Mouse (Mus musculus) MEL (cell line): ENCODE results near the gene Bhmt2. TPM values are rescaled to one million over a fixed set of nuclear protein-coding genes. Genes with fewer than 3 reads are reported as not detected.
A peak's percentile ranks its signal among the peaks of the same experiment; 100 is the strongest.

Experiments
- DNase-seq: peaks from one replicate; pipeline ENCODE4 v3.0.0; 2011; ENCODE audit warnings: low read depth, low spot score
- H3K27ac ChIP-seq: 2 replicates; pipeline ENCODE4 v1.5.1; 2012; ENCODE audit warnings: low read depth, mild to moderate bottlenecking, control low read depth, low read length, moderate library complexity; ENCODE audit not compliant: control insufficient read depth
- H3K27me3 ChIP-seq, 2 experiments: fragments of 150-350 bp in 1 of 2; sonication (generic) in 1 of 2; 2 replicates each; pipeline ENCODE4 v1.6.1; 2012; ENCODE audit warnings: low read length in 2 of 2, mild to moderate bottlenecking in 2 of 2, improper control_type of control experiment in 1 of 2, moderate library complexity in 1 of 2; ENCODE audit not compliant: insufficient read depth in 2 of 2, control insufficient read depth in 1 of 2
- H3K36me3 ChIP-seq, 2 experiments: 2 replicates each; pipeline ENCODE4 v1.6.1; 2012 to 2014; ENCODE audit warnings: low read length in 2 of 2, improper control_type of control experiment in 1 of 2, inconsistent platforms in 1 of 2, mild to moderate bottlenecking in 1 of 2; ENCODE audit not compliant: insufficient read depth in 2 of 2, control insufficient read depth in 1 of 2
- H3K4me1 ChIP-seq, 2 experiments: fragments of 150-350 bp in 1 of 2; sonication (generic) in 1 of 2; 2 replicates each; pipeline ENCODE4 v1.6.1; 2012; ENCODE audit warnings: low read length in 2 of 2, improper control_type of control experiment in 1 of 2, mild to moderate bottlenecking in 1 of 2; ENCODE audit not compliant: insufficient read depth in 2 of 2, control insufficient read depth in 1 of 2
- H3K4me3 ChIP-seq, 2 experiments: fragments of 150-350 bp in 1 of 2; sonication (generic) in 1 of 2; 2 replicates each; pipeline ENCODE4 v1.5.1; 2012; ENCODE audit warnings: low read depth in 2 of 2, low read length in 2 of 2, mild to moderate bottlenecking in 2 of 2, moderate library complexity in 2 of 2, control low read depth in 1 of 2, improper control_type of control experiment in 1 of 2; ENCODE audit not compliant: control insufficient read depth in 1 of 2, insufficient read depth in 1 of 2
- H3K79me2 ChIP-seq: 2 replicates; pipeline ENCODE4 v1.6.1; 2012; ENCODE audit warnings: mild to moderate bottlenecking, low read length, moderate library complexity; ENCODE audit not compliant: control insufficient read depth, poor library complexity, insufficient read depth
- H3K9ac ChIP-seq: 2 replicates; pipeline ENCODE4 v1.6.1; 2012; ENCODE audit warnings: low read depth, mild to moderate bottlenecking, control low read depth, low read length, moderate library complexity; ENCODE audit not compliant: control insufficient read depth, poor library complexity, severe bottlenecking
- H3K9me3 ChIP-seq: fragments of 150-350 bp; sonication (generic); replicated peaks from 2 replicates; pipeline ENCODE4 v1.6.1; 2012; ENCODE audit warnings: mild to moderate bottlenecking, low read length, improper control_type of control experiment, moderate library complexity; ENCODE audit not compliant: insufficient read depth
- BHLHE40 ChIP-seq: IDR thresholded peaks from 2 replicates; pipeline ENCODE4 v1.6.1; 2012; ENCODE audit warnings: low read depth, mild to moderate bottlenecking, inconsistent platforms, low read length, improper control_type of control experiment, borderline replicate concordance
- CHD1 ChIP-seq: IDR thresholded peaks from 2 replicates; pipeline ENCODE4 v1.6.1; 2012; ENCODE audit warnings: low read depth, mild to moderate bottlenecking, inconsistent platforms, low read length, improper control_type of control experiment
- CTCF ChIP-seq, 3 experiments: IDR thresholded peaks in 2 of 3; conservative IDR thresholded peaks in 1 of 3; 2 replicates each; pipeline ENCODE4 v1.5.1; 2011 to 2012; ENCODE audit warnings: low read length in 3 of 3, low read depth in 2 of 3, mild to moderate bottlenecking in 2 of 3, improper control_type of control experiment in 1 of 3, inconsistent platforms in 1 of 3, mixed read lengths in 1 of 3, moderate library complexity in 1 of 3; ENCODE audit not compliant: control insufficient read depth in 1 of 3, insufficient read depth in 1 of 3, poor library complexity in 1 of 3, severe bottlenecking in 1 of 3
- EP300 ChIP-seq, 2 experiments: IDR thresholded peaks; 2 replicates each; pipeline ENCODE4 v1.6.1; 2011; ENCODE audit warnings: improper control_type of control experiment in 2 of 2, low read length in 2 of 2, low read depth in 1 of 2, mild to moderate bottlenecking in 1 of 2
- ETS1 ChIP-seq: IDR thresholded peaks from 2 replicates; pipeline ENCODE4 v1.6.1; 2012; ENCODE audit warnings: low read depth, mild to moderate bottlenecking, inconsistent platforms, low read length, improper control_type of control experiment, moderate library complexity
- MAFK ChIP-seq: IDR thresholded peaks from 2 replicates; pipeline ENCODE4 v1.6.1; 2011; ENCODE audit warnings: low read depth, mild to moderate bottlenecking, low read length, improper control_type of control experiment, borderline replicate concordance
- MAZ ChIP-seq: IDR thresholded peaks from 2 replicates; pipeline ENCODE4 v1.6.1; 2012; ENCODE audit warnings: low read depth, mild to moderate bottlenecking, inconsistent platforms, low read length, improper control_type of control experiment
- MYB ChIP-seq: IDR thresholded peaks from 2 replicates; pipeline ENCODE4 v1.6.1; 2011; ENCODE audit warnings: mild to moderate bottlenecking, low read depth, low read length, improper control_type of control experiment
- NRF1 ChIP-seq: IDR thresholded peaks from 2 replicates; pipeline ENCODE4 v1.6.1; 2014; ENCODE audit warnings: low read depth, mild to moderate bottlenecking, inconsistent platforms, low read length, improper control_type of control experiment, moderate library complexity; ENCODE audit not compliant: poor library complexity, insufficient read depth, severe bottlenecking
- POLR2AphosphoS5 ChIP-seq: IDR thresholded peaks from 2 replicates; pipeline ENCODE4 v1.6.1; 2012; ENCODE audit warnings: low read depth, borderline replicate concordance, mild to moderate bottlenecking, inconsistent platforms, low read length, moderate library complexity, mixed read lengths
- RAD21 ChIP-seq: IDR thresholded peaks from 2 replicates; pipeline ENCODE4 v1.6.1; 2011; ENCODE audit warnings: mild to moderate bottlenecking, low read depth, low read length, improper control_type of control experiment
- SIN3A ChIP-seq: IDR thresholded peaks from 2 replicates; pipeline ENCODE4 v1.6.1; 2012; ENCODE audit warnings: low read length, improper control_type of control experiment, inconsistent platforms
- SMC3 ChIP-seq: IDR thresholded peaks from 2 replicates; pipeline ENCODE4 v1.6.1; 2011; ENCODE audit warnings: low read depth, low read length, improper control_type of control experiment
- TBP ChIP-seq: IDR thresholded peaks from 2 replicates; pipeline ENCODE4 v1.8.0; 2011; ENCODE audit warnings: low read depth, low read length, improper control_type of control experiment
- TCF12 ChIP-seq: IDR thresholded peaks from 2 replicates; pipeline ENCODE4 v1.6.1; 2014; ENCODE audit warnings: low read depth, mild to moderate bottlenecking, inconsistent platforms, low read length, improper control_type of control experiment, moderate library complexity
- ZC3H11A ChIP-seq: IDR thresholded peaks from 2 replicates; pipeline ENCODE4 v1.6.1; 2012; ENCODE audit warnings: low read depth, mild to moderate bottlenecking, inconsistent platforms, low read length, improper control_type of control experiment
- ZKSCAN1 ChIP-seq: IDR thresholded peaks from 2 replicates; pipeline ENCODE4 v1.6.1; 2012; ENCODE audit warnings: low read depth, mild to moderate bottlenecking, inconsistent platforms, low read length, improper control_type of control experiment, moderate library complexity
- ZMIZ1 ChIP-seq: IDR thresholded peaks from 2 replicates; pipeline ENCODE4 v1.6.1; 2012; ENCODE audit warnings: low read depth, mild to moderate bottlenecking, inconsistent platforms, low read length, improper control_type of control experiment, moderate library complexity
- ZNF384 ChIP-seq: IDR thresholded peaks from 2 replicates; pipeline ENCODE4 v1.6.1; 2012; ENCODE audit warnings: low read depth, mild to moderate bottlenecking, inconsistent platforms, low read length, improper control_type of control experiment
- polyA plus RNA-seq, 2 experiments: library from polyadenylated mRNA; stranded (reverse) in 1 of 2; unstranded in 1 of 2; fragments of >175 nt in 1 of 2; fragments of >200 nt in 1 of 2; gene quantifications; 2 replicates each; pipeline versions ENCODE4 v1.2.1 to v1.2.4; 2012; ENCODE audit warnings: low replicate concordance in 2 of 2, low read depth in 1 of 2; ENCODE audit not compliant: insufficient read length in 2 of 2, insufficient read depth in 1 of 2, missing spikeins in 1 of 2
- total RNA-seq: library from RNA; depleted of rRNA; stranded (reverse); fragments of 300-350 nt; gene quantifications from 2 replicates; pipeline ENCODE4 v1.2.3, GENCODE M21; 2012

The Bhmt2 gene
- total and polyA plus RNA-seq, 3 experiments: not detected

DNA sequence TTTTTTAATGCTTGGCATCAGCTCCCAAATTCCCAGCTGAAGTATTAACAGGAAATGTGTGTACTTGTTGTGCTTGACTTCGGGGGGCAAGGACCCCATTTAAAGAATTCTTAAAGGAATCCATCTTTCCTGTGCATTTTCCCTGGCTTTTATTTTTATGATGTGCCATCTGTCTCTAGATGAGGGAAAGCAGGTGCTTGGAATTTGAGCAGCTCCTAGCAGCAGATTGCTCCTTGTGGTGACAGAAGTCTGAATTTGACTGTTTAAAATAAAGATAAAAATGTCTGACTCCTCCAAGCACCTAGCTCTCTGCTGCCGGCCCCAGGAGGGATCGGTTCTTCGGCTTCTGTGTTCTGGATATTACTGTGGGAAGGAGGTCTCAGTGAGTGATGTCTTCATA, 47.8 kb upstream of the Bhmt2 start:
- no peak overlapping the region for H3K9ac ChIP-seq
- no peaks in the 10 kb centered on the region for H3K4me1 ChIP-seq
- H3K36me3 ChIP-seq: no peaks in the 10 kb centered on the region
- H3K27me3 ChIP-seq: peaks cover 0 to 3% of the 10 kb centered on the region in 2 experiments; a peak in 3 of 4 replicates
- no peaks in the 10 kb centered on the region for H3K79me2 ChIP-seq
- no peak overlapping the region for H3K27ac ChIP-seq
- TF ChIP-seq BHLHE40 (no peak), POLR2AphosphoS5 (no peak), ZMIZ1 (no peak), EP300 (IDR thresholded peaks at IDR 0.05; ENCODE audit: low read depth in 1 of 2, low read length in 2 of 2) (no peak), NRF1 (no peak), TBP (no peak), MAZ (no peak), RAD21 (no peak)
- TF ChIP-seq, all 39 proteins: peak for 0
- Histone ChIP-seq H3K4me3 (no peak overlapping the region), H3K9me3 (no peaks in the 10 kb centered on the region)
- DNase-seq: no peak

DNA sequence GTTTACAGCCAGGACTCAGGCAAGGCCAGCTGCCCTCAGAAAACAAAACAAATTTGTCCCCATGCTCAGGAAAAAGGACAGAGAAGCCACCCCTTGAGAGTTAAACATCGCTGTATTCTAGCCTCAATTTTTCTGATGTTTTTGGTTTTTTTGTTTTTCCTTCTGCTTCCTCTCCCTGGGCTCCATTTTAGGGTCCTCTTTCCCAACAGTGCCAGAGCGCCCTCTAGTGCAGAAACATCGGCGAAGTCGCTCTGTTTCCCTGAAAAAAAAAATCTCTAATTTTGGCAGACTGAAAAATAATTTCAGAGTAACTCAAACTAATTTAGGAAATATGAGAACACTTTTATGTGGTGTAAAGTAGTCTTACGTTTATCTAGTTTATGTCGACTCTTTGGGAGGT, 44.8 kb upstream of the Bhmt2 start:
- TF ChIP-seq MAZ: no peak
- no peak for TF ChIP-seq NRF1
- TF ChIP-seq EP300 (IDR thresholded peaks at IDR 0.05; ENCODE audit: low read depth in 1 of 2, low read length in 2 of 2): no peak
- TF ChIP-seq CTCF (IDR thresholded peaks at IDR 0.05 in 2 of 3, conservative IDR thresholded peaks at IDR 0.05 in 1 of 3; ENCODE audit: control insufficient read depth in 1 of 3, insufficient read depth in 1 of 3, low read depth in 2 of 3, low read length in 3 of 3, poor library complexity in 1 of 3, severe bottlenecking in 1 of 3): peak; percentile 66 to 92 (median 90)
- TF ChIP-seq SIN3A: peak; percentile 35; the same call in 1 of the 2 replicates
- peak; percentile 23; the same call in 1 of the 2 replicates for TF ChIP-seq BHLHE40
- no peak for TF ChIP-seq ETS1
- no peak for TF ChIP-seq TCF12
- TF ChIP-seq ZNF384: peak; percentile 93
- no peak for TF ChIP-seq CHD1
- TF ChIP-seq ZKSCAN1: peak; percentile 85
- peak; percentile 85 for TF ChIP-seq SMC3
- TF ChIP-seq MAFK: 0 out of 2 replicates have a peak, but pooled peaks have one; percentile 5
- TF ChIP-seq ZC3H11A: peak; percentile 83
- no peak for TF ChIP-seq TBP
- no peak for TF ChIP-seq MYB
- TF ChIP-seq POLR2AphosphoS5: no peak
- peak; percentile 90 for TF ChIP-seq RAD21
- TF ChIP-seq, all 39 proteins: peak for 9
- Histone ChIP-seq H3K79me2 (no peaks in the 10 kb centered on the region), H3K9ac (no peak overlapping the region), H3K4me1 (no peaks in the 10 kb centered on the region), H3K27me3 (peaks cover 0 to 3% of the 10 kb centered on the region in 2 experiments; a peak in 3 of 4 replicates), H3K4me3 (0 out of 4 replicates have a peak overlapping the region, but pooled peaks have one; percentile 10 to 24), H3K9me3 (no peaks in the 10 kb centered on the region), H3K36me3 (no peaks in the 10 kb centered on the region), H3K27ac (no peak overlapping the region)
- peak; percentile 71 for DNase-seq
